9 mouse cellular contexts compared by ENCODE assay signal in the genomic region with DNA sequence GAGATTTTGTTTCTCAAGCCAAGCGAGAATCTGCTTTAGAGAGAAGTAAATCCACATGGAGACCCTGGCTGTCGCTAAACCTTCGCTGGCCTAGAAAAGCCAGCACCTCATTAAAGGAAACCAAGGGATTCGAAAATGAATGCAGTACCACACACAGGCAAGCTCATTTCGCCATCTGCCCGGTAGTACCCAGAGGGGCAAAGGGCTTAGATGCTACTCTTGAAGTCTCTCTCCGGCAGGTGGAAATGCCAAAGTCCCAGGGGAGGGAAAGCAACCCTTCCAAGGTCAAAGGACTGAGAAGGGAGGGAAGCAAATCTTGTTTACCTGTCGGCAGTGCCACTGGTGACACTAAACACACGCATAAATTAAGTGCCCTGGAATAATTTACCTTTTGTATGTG. TPM values are rescaled to one million over a fixed set of nuclear protein-coding genes. Genes with fewer than 3 reads are reported as not detected.
DNase-seq lines count a peak whose midpoint lies in the region; ATAC-seq lines count a peak whose summit lies in the region.
"Had no signal": no experiment of that assay in that cellular context is flagged by ENCODE, and none has a peak within 500 bp of the region (broad histone marks: within the 10 kb centered on the region; RNA-seq: fewer than 3 reads in every experiment).

No protein-coding gene starts in this region.

- no peak for ATAC-seq in hindbrain, embryonic 16.5 days
- ATAC-seq in midbrain, embryonic 13.5 days = 0 out of 2 replicates have a peak, but pooled peaks have one; percentile 5

- H3K9ac ChIP-seq in hindbrain, embryonic 16.5 days (ENCODE audit: low read depth, low read length) = peak overlapping the region; percentile 95
- peak overlapping the region; percentile 86 for H3K9ac ChIP-seq in midbrain, embryonic 13.5 days (replicated peaks)

- H3K4me2 ChIP-seq in hindbrain, embryonic 16.5 days (ENCODE audit: low read length) = peak overlapping the region; percentile 64
- peak overlapping the region; percentile 81 for H3K4me2 ChIP-seq in midbrain, embryonic 13.5 days (replicated peaks)

- 0 out of 2 replicates have a peak overlapping the region, but pooled peaks have one; percentile 21 for H3K27ac ChIP-seq in hindbrain, embryonic 16.5 days (ENCODE audit: low read depth, low read length)
- H3K27ac ChIP-seq in midbrain, embryonic 13.5 days = peak overlapping the region; percentile 51

- no peaks in the 10 kb centered on the region for H3K9me3 ChIP-seq in hindbrain, embryonic 16.5 days (ENCODE audit: control insufficient read depth, low read length)
- H3K9me3 ChIP-seq in midbrain, embryonic 13.5 days = no peaks in the 10 kb centered on the region

- H3K27me3 ChIP-seq in hindbrain, embryonic 16.5 days (replicated peaks; ENCODE audit: control insufficient read depth, insufficient read depth, low read length) = no peaks in the 10 kb centered on the region; the same call in 1 of the 2 replicates
- peaks cover 21% of the 10 kb centered on the region for H3K27me3 ChIP-seq in midbrain, embryonic 13.5 days

- 13% methylated on average over 9 of the region's 9 CpGs for WGBS in hindbrain, embryonic 16.5 days
- 12% methylated on average over 9 of the region's 9 CpGs for WGBS in midbrain, embryonic 13.5 days

- H3K4me1 ChIP-seq in hindbrain, embryonic 16.5 days (ENCODE audit: control insufficient read depth, insufficient read depth, low read depth, low read length) = peaks cover 22% of the 10 kb centered on the region
- peaks cover 47% of the 10 kb centered on the region for H3K4me1 ChIP-seq in midbrain, embryonic 13.5 days (replicated peaks)

- intact Hi-C loops in heart, postnatal 25 days (cut with DNase I) = no loop called here

- no peaks in the 10 kb centered on the region for H3K36me3 ChIP-seq in hindbrain, embryonic 16.5 days (ENCODE audit: control insufficient read depth, insufficient read depth, low read length)
- H3K36me3 ChIP-seq in midbrain, embryonic 13.5 days = no peaks in the 10 kb centered on the region

- H3K4me3 ChIP-seq in hindbrain, embryonic 16.5 days (ENCODE audit: low read length) = peak overlapping the region; percentile 95
- H3K4me3 ChIP-seq in midbrain, embryonic 13.5 days (replicated peaks) = peak overlapping the region; percentile 91

- DNase-seq in heart, adult 11 months = peak; percentile 70
- no peak for DNase-seq in heart, postnatal 25 days (ENCODE audit: low spot score)
- DNase-seq in cerebellum, postnatal 25 days = peak; percentile 22 to 41
- no peak for DNase-seq in right cerebral cortex, postnatal 10 days (ENCODE audit: low spot score in 2 of 2)
- no peak for DNase-seq in layer of hippocampus, adult 9-10 months (ENCODE audit: low spot score)
- DNase-seq in urinary bladder, postnatal 14 days (ENCODE audit: low spot score) = no peak
- DNase-seq: adrenal gland, postnatal 25 days had no signal

RNA-seq across cellular contexts. Expression of a gene that starts 2.1 kb away (rescaled TPM):
- 1 to 10 TPM; 6.7 to 8.0 TPM for total RNA-seq in heart, postnatal 25 days (2021)
- polyA plus RNA-seq in hindbrain, embryonic 16.5 days (2015; fragmentation: Nextera tagmentation; extraction: Ambion mirVana) = 15.8 and 16.3 TPM in 2 replicates
- polyA plus RNA-seq in midbrain, embryonic 13.5 days (2015; fragmentation: Nextera tagmentation; extraction: Ambion mirVana) = 8.5 and 9.5 TPM in 2 replicates

Comparison
In these comparisons a context has a peak if more than half of its experiments do, and no peak if none do; other contexts are left out.
1. DNase-seq: peak in heart, adult 11 months (single experiment) and cerebellum, postnatal 25 days (2 of 2); none in heart, postnatal 25 days (single experiment), right cerebral cortex, postnatal 10 days (0 of 2), layer of hippocampus, adult 9-10 months (single experiment) and urinary bladder, postnatal 14 days (single experiment).